Mouse (Mus musculus) thymus, postnatal 10 days (tissue): Measurements from ENCODE around the gene Dennd5a.

Experiments used
- DNase-seq, 2 experiments: peaks; one replicate each; pipeline ENCODE4 v3.0.0; 2021; ENCODE audit warnings: low spot score in 2 of 2

Dennd5a gene

DNA sequence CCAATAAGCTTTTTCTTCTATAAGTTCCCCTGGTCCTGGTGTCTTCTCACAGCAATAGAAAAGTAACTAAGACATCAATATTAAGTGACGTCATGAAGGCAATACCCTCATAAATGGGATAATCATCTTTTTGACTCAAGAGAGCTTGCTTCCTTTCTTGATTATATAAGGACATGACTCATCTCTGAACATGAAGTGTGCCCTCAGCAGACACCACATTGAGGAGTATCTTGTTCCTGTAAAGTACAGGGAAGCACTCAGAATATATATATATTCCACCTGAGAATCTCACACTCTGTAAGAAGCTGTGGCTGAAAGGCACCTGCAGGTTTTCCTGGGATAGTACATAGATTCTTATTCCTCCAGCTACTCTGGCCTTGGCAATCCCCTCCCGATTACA is 77.7 kb downstream of the Dennd5a start:
- DNase-seq, result no peak

DNA sequence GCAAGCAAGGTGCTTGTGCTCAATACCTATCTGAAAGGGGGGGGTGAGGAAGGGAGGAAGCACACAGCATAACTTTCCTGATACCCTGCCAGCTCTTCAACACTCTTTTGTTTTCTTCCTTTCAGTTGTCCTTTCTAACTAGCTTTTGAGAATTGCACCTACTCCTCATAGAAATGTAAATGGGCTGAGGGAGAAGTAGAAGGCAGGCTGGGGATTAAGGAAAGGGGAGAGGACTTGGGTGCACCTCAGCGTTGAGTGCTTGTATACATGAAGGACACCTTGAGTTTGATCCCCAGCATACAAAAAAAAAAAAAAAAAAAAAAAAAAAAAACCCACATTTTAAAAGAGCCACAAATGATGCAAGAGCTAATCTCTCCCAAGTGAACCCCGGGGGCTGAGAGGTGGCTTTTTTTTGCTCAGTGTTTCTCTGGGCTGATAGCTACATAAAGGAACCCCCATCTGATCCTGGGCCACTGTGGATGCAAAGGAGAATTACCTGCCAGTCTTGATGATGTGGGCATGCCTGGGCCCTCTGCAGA is 78.6 kb downstream of the Dennd5a start:
- DNase-seq, result no peak

DNA sequence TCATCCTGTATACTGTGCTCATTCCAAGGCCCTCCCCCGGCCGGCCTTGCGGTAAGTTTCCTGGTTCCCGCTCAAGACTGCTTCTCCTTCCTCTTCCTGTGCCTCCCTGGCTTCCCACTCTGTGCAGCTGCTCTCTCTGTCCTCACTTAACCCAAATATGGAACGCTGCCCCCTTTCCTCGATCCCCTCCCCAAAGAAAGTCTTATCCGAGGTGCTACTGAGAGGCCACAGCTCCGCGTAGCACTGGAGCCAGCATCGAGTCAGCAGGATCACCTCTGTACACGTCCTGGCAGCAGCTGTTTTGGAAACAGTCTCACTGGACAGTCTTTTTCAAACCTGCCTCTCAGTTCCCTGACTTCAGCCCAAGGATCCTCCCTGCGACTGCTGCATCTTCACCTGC is 81.1 kb downstream of the Dennd5a start:
- DNase-seq, result no peak

DNA sequence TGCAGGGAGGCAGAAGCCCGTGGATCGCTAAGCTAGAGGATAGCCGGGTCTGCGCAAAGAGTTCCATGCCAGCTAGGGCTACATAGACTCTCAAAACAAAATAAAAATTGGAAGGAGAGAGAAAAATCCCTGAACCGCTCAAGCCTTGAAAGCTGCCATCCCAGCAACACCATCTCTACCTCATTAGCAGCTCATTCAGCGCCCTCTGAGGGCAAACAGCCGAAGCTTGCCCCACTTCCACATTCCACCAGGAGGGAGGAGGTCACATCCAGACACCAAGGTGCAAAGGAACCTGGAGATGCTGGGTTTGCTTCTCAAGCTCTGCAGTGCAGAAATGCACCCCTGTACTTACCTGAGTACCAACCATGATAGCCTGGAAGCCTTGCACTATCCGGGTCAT is 84.2 kb downstream of the Dennd5a start:
- no peak for DNase-seq

DNA sequence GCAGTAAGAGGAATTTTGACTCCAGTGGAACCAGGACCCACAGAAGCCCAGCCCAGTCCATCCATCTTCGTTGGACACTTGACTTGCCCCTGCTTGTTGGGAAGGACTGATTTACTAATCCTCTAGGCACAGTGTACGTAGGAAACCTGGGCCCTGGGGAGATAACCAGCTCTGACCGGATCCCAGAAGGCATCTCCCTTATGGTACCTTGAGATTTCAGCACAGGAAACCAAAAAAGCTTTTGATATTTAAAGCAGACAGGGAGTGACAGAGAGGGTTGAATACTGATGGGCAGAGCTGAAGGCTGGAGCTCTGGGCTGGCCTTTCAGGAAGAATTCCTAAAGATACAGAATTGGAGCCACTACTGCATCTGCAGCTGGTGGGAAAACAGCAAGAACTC is 84.7 kb downstream of the Dennd5a start:
- DNase-seq, result no peak

DNA sequence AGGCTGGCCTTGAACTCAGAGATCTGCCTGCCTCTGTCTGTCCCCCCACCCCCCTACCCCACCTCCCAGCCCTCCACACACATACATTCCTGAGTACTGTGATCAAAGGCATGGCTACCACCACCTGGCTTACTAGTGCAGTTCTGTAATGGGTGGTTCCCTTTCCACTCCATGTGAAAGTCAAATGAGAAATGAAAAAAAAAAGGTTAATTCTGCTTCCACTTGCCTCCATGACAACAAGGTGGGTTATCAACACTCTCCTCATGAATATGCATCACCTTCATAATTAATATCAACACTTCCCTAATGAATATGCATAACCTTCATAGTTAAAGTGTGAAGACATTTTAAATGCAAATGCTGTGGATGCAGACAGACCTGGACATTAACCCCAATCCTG is 85.2 kb downstream of the Dennd5a start:
- DNase-seq, result no peak

DNA sequence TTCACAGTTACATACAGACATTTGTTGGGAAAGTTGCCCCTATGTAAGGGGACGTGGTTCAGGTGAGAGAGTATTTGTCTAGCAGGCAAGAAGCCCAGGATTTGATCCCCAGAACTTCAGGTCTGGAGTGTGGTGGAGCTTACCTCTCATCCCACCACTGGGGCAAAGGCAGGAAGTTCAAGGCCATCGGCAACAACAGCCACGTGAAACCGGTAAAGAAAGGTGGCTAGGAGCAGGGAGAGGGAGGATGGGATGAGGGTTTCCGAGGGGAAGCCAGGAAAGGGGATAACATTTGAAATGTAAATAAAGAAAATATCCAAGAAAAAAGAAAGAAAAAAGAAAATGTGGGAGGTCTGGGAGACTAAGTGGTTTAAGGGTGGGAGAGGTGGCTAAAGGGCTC is 87.1 kb downstream of the Dennd5a start:
- DNase-seq, result no peak

DNA sequence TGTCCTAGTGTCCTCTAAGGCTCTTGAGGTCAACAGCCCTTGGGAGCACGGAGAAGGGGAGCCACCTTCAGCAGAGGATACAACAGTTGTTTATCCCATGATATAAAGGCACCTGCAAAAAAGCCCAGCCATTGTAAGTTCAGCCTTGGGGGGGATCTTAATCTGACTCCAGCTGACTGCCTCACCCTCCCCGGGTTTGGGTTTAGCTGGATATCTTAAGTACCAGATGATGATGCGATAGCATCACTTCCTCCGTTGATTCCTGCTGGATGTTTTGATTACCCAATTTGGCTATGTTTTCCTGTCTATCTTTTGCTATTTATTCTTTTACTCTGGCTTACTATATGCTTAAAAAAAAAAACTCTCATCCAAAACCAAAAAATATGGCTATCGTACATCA is 89.0 kb downstream of the Dennd5a start:
- DNase-seq, result no peak

DNA sequence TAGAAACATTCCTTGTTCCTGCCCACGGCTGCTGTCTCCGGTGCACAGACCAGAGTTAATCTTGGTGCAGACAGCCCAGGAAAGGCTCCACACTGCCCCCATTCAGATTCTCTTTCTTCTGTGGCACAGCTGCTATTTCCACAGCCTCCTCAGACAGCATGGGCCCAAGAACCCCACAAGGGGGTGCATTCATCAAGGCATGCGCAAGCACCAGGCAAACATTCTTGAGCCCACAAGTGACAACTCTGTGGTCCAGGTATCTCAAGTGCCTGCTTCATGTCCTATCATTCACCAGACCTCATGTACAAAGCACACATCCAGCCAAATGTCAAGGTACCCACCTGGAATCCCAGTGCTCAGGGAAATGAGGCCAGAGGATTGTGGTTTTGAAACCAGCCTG is 91.8 kb downstream of the Dennd5a start:
- DNase-seq, result no peak

DNA sequence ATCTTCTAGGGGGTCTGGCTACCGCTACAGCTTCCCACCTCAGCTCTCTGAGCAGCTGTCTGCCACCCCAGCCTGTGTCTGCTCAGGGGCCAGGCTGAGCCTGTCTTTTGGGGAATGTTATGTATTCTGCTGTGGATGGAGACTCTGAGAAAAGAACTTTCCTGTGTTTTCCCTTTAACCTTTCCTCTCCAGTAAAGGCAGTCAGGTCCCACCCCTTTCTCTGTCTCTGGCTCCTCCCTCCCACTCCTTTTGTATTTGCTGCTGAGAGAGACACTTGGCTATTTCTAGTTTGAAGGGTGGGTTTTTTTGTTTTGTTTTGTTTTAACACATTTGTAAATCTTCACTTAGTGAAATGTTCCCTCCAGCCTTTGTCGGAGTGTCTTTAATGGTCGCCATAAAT is 93.6 kb downstream of the Dennd5a start:
- DNase-seq, result no peak

DNA sequence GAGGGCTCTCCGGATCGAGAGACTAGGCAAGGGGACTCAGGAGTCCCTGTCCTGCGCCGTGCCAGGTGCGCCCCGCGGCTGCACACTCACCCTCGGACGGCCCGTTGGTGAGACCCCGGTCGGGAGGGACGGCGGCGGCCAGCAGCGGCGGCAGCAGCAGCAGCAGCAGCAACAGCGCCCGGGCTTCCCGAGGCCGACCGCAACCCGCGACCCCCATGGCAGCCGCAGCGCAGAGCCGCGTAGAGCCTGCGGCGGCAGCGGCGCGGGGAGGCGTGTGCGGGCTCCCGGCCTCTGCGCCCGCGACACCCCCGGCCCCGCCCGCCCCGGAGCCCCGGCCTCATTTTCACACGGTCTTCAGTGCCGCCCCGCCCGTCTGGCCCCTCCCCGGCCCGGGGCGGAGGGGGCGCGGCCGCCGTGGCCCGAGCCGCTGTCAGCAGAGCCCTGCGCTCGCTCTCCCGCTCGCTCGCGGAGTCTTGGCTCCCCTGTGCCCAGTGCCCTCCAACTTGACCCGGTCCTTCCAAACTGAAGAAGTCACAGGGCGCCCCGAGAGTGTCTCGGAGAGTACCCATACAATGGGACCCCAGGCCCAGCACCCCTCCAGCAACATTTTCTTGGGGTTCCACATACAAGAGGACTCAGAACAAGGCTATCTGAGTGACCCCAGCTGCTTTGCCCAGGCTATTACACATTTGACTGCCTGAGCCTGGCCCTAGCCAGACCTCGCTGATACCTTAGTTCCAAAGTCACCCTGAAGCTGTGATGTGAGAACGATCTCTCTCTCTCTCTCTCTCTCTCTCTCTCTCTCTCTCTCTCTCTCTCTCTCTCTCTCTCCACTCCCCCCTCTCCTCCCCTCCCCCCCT is 94.7 kb downstream of the Dennd5a start, which contains the start of gene Scube2:
TSS of gene Scube2 (minus strand) at position 310 of the 860 bp plus-strand sequence.
- no peak for DNase-seq

DNA sequence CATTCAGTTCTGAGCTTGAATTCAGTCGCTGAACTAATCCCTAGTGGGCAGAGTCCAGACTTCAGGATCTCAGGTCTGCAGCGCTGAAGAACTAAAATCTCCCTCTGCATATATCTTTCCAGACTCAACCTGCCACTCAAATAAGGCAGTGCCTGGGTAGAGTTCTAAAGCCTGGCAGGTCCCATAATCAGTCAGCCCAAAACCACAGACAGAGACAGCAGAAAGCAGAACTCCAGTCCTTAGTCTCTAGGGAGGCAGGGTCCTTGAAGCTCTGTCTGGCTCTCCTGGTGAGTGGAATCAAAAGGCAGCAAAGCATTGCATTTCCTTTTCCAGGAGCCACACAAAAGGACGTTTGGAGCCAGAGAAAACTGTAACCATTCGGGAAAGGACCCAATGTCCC is 96.7 kb downstream of the Dennd5a start:
- DNase-seq, result no peak

DNA sequence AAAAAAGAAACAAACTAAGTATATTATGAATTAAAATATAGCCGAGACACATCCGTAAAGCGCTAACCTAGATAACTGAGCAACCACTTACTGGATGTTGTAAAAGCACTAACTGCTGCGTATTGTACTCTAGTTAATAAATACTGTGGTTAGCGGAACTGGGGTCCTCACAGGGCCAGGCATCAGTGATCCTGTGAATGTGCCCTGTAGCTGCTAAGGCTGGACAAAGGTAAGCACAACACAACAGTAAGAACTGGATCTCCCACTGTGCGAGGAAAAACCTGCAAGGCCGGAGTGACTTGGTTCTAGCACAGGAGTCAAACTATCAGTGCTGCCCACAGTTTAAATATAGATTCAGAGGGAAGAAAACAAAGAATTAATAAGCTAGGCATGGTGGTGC is 100.1 kb downstream of the Dennd5a start:
- no peak for DNase-seq

DNA sequence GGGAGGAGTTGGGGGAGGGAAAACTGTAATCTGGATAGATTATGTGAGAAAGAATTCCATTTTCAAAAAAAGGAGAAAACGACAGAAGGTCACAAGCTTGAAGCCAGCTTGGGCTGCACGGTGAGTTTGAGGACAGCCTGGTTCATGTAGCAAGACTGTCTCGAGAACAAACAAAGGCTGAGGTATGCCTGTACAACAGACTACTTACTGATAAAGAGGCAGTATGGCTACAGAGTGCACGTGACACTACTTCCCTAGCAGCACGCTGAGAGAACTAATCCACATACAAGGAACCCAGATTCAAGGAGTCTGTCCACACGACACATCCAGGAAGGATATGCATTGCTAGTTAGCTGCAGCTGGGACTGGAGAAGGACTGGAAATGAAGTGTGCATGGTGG is 100.9 kb downstream of the Dennd5a start:
- no peak for DNase-seq

DNA sequence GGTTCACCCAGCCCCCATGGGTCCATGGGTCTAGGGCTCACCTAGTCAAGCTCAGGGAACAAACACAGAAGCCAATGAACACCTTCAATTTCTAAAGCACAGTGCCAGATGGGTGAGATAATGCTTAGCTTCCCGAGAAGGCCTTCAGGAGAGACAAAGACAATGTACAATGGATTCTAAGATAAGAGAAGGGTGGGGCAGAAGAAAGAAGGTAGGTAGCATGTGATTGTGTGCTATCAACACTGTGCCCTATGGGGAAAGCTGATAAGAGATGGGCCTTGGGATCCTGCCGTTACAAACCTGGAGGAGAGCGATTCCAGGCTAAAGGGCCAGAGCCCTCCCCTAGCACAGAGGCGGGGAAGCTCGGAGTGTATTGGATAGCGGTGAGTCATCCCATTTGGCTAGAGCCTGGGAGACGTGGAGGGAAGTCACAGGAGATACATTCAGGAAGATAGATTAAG is 107.5 kb downstream of the Dennd5a start:
- no peak for DNase-seq

DNA sequence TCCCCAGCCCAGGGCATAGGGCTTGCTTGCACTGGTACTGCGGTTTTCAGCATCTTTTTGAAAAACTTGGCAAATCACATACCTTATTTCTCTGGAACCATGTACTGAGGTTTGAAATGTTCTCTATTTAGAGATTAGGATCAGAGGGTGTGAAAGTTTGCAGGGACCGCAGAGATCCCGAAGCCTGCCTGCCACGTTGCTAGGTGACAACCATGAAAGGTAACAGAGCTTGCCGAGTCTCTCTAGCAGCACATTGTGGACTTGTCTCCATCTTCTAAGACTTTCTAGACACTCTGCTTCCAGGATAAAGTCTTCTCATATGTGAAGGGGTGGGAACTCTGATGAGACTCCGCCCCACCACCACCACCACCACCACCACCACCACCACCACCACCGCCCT is 108.3 kb downstream of the Dennd5a start:
- DNase-seq, result no peak

DNA sequence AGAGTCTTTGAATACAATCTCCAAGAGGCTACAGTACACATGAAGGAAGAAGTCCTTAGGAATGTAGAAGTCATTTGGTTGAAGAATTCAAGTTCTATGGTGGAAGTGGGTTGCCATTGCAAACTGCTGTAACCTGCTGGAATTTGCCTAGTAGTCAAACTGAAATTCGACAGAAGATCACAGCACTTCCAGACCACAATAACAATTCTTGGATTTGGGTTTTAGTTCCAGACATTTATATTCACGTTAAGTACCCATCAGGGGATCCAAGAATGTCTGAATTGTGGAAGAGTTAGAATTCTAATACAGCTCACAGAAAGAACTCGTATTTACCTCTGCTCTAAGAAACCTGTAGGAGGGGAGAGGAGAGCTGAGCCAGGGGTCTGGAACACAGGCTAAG is 109.7 kb downstream of the Dennd5a start:
- DNase-seq, result no peak

DNA sequence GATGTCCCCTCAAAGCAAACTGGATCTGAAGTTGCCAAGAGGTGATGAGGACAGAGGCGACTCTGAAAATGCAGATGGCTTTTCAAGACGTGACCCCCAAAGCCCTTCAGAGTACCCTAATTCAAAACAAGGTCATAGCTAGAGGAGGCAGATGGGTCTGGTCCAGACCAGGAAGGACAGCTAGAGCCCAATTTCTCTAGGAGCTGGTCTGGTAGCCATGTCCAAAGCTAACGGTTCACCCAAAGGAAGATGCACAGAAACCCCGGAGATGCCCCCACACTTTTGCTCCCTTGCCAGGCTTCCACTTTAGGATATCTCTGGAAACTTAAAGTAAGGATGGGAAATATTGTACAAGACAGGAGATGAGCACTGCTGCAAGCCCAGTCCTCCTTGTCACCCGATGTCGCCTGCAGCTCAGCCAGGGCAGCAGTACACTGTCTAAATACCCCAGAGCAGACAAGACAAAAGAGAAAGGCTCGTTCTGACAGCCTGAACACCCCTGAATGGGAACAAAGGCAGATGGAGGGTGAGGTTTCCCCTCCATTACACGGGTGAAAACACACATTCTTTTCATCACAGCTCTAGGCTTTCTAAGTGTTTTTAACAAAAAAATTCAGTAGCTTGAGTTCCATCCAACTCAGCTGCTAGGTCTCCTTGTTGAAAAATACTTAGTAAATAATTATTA is 110.4 kb downstream of the Dennd5a start:
- no peak for DNase-seq

DNA sequence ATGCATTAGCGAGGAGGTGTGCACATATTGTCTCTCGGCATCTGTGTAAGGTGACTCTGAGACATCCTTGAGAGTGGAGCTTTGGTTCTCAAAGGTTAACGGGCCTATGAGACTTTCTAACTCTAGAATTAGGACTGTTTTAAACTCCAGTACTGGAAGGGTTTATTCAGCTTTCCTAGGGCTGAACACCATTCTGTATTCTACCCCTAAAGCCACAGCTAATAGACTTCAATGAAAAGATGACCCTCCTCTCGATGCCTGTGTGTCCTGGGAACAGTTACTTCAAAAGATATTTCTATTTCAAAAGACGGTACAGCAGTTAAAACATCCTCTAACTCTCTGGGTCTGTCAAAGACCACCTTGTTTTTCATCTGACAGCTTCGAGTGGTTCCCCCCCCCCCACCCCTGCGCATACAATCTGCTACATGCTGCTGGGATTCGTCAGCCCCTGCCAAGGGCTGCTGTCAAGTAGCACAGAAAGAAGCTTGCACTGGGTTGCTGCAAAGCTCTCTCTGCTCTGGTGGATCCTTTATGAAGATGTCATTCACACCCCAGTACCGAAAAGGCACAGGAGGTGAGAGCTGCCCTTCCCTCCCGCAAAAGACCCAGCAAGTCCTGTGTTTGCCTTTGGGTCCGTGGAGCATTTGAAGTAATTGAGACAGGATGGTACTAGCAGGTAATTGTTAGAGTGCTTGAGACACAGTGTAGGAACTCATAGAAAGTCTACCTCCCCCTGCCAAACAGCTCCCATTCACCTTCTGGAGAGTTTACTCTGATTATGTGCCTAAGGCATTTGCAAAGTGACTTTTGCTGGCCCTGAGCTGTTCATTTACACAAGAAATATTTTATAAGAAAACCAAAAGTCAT is 111.2 kb downstream of the Dennd5a start:
- no peak for DNase-seq

DNA sequence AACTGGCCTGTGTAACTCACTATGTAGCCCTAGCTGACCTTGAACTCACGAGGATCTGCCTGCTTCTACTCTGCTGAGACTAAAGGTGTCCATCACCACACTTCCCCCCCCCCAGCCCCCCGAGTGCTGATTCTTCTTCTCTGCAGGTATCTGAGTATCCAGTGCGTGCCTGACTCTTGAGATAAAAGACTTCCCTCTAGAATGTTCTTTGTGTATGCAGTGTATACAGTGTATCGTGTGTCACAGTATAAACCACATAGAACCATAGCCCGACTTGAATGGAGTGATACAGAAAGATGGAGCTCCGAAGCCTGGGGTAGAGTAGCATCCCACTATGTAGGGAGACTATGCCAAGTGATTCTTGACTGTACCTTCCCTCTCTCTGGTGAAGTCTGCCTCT is 116.2 kb downstream of the Dennd5a start:
- no peak for DNase-seq
